Mouse (Mus musculus) heart, embryonic 10.5 days (tissue): ENCODE measurements at regions not wholly inside any gene's neighbourhood (a gene's known extent, or its start where the extent isn't known, plus 50 kb on each side); places are given as distances from the start of the nearest gene placed in this dataset.

ENCODE experiments used
- DNase-seq: peaks from one replicate; pipeline ENCODE4 v3.0.0-alpha.2; 2017; ENCODE audit warnings: low spot score
- H3K27ac ChIP-seq: fragments of 300-500 bp; sonication (generic); 2 replicates; pipeline ENCODE4 v1.5.1; 2016; ENCODE audit warnings: mild to moderate bottlenecking
- H3K27me3 ChIP-seq: fragments of 300-500 bp; sonication (generic); 2 replicates; pipeline ENCODE4 v1.6.1; 2016; ENCODE audit warnings: mild to moderate bottlenecking; ENCODE audit not compliant: poor library complexity, insufficient read depth, severe bottlenecking
- H3K36me3 ChIP-seq: fragments of 300-500 bp; sonication (generic); 2 replicates; pipeline ENCODE4 v1.6.1; 2016; ENCODE audit warnings: mild to moderate bottlenecking, moderate library complexity
- H3K4me1 ChIP-seq: fragments of 300-500 bp; sonication (generic); 2 replicates; pipeline ENCODE4 v1.6.1; 2016; ENCODE audit warnings: mild to moderate bottlenecking
- H3K4me3 ChIP-seq: fragments of 300-500 bp; sonication (generic); 2 replicates; pipeline ENCODE4 v1.5.1; 2016; ENCODE audit warnings: mild to moderate bottlenecking, moderate library complexity
- H3K9me3 ChIP-seq: fragments of 300-500 bp; sonication (generic); 2 replicates; pipeline ENCODE4 v1.6.1; 2016; ENCODE audit warnings: mild to moderate bottlenecking, moderate library complexity
- WGBS: fragments of 180-500 bp; shearing (Covaris S2); methylation state at CpG from one replicate; pipeline ENCODE4 v1.1.7; 2016; 5-methylcytosine and 5-hydroxymethylcytosine counted together

DNA sequence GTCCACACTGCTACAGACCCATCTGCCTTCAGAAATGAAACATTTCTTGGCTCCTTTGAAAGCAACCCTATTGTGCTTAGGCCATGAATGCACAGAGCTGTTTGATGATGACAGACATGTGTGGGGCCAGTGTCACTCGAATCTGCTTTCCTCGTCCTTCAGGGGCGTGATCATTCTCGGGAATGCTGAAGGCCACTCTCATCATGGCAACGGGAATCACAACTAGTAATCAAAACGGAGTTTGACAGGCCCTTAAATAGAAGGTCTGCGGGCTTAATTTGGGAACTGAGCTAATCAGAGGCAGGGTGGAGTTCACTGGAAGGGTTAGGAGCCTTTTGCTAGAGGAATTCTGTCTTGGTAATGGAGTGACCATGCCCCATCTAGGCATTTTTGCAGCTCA, 290.2 kb upstream of the Trib2 start:
- Histone ChIP-seq H3K27me3 (no peaks in the 10 kb centered on the region), H3K9me3 (no peaks in the 10 kb centered on the region), H3K27ac (no peak overlapping the region), H3K36me3 (no peaks in the 10 kb centered on the region), H3K4me1 (no peaks in the 10 kb centered on the region), H3K4me3 (no peak overlapping the region)
- WGBS: 43% methylated on average over 7 of the region's 7 CpGs
- no peak for DNase-seq

DNA sequence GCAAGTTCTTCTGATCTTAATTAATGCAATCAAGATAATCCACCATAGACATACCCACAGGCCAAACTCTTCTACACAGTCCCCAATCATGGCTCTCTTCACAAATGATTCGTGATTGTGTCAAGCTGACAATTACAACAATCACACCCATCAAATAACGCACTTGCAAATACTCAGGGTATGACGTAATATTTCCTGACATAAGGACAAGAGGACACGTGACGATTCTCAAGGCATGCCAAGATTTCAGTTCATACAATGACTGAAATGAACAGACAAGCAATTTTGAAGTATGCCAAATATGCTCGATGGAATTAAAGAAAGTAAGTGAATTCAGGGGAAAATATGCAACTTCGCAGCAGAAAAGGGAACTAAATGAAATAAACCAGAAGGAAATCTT, 282.1 kb upstream of the Trib2 start:
- WGBS: 85% methylated on average over 7 of the region's 7 CpGs
- Histone ChIP-seq H3K36me3 (no peaks in the 10 kb centered on the region), H3K9me3 (no peaks in the 10 kb centered on the region), H3K27ac (no peak overlapping the region), H3K4me3 (no peak overlapping the region), H3K4me1 (no peaks in the 10 kb centered on the region), H3K27me3 (no peaks in the 10 kb centered on the region)
- no peak for DNase-seq

DNA sequence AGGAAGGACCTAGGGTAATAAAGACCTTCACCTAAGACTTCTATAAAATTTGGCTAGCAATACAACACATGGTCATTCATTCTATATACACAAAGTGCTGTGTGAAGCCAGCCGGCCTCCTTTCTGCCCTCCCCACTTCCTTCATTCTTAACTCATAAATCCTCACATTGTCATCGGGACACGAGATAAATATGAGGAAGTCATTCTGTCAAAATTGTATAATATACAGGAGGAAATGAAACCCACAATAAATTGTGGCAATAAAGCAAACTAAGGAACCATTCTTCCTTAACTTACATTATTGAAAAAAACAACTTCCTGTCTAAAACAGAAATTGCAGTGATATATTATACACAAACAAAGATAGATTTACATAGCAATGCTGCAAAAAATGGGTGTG, 275.9 kb upstream of the Trib2 start:
- peaks cover 6% of the 10 kb centered on the region; the same call in 1 of the 2 replicates for H3K4me1 ChIP-seq
- H3K4me3 ChIP-seq: no peak overlapping the region
- no peak for DNase-seq
- WGBS: 86% methylated on average over 3 of the region's 3 CpGs
- no peaks in the 10 kb centered on the region for H3K36me3 ChIP-seq
- no peak overlapping the region for H3K27ac ChIP-seq
- H3K27me3 ChIP-seq: no peaks in the 10 kb centered on the region
- H3K9me3 ChIP-seq: no peaks in the 10 kb centered on the region

DNA sequence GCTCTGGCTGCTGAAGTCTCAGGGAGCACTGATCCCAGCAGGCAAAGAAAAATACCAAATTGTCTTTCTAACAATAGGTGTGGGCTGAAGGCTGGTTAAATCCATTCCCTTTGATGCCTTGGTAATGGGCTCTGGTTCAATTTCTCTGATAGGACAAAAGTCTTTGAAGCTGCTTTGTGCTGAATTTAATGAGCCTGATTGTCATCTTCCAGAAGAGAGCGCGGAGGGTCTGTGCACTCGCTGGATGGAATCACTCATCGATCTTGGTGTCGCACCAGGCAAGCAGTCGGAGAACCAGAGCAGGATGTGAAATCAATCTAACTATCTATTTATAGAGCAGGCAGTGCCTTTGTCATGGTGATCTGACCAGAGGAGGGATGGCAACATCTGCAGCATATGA, 274.6 kb upstream of the Trib2 start:
- H3K4me3 ChIP-seq: no peak overlapping the region
- no peaks in the 10 kb centered on the region for H3K27me3 ChIP-seq
- no peak for DNase-seq
- peaks cover 6% of the 10 kb centered on the region; the same call in 1 of the 2 replicates for H3K4me1 ChIP-seq
- WGBS: 29% methylated on average over 6 of the region's 6 CpGs
- no peak overlapping the region for H3K27ac ChIP-seq
- no peaks in the 10 kb centered on the region for H3K36me3 ChIP-seq
- H3K9me3 ChIP-seq: no peaks in the 10 kb centered on the region

DNA sequence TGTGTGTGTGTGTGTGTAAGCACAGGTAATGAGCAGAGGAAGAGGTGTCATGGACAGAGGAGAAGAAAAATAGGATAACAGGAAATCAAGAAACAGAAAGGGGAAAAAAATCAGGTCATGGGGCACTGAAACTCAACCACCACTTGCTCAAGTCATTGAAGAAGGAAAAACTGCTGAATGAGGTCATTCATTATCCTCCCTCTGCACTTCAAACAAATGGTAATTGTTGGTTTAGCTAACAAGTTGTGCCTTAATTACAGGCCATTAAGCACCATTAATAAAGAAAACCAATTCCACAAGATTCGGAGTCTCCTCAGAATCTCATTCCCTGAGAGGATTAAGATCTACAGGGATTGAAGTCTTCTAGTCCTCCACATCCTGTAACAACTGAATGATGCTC, 266.5 kb upstream of the Trib2 start:
- Histone ChIP-seq H3K36me3 (no peaks in the 10 kb centered on the region), H3K9me3 (no peaks in the 10 kb centered on the region), H3K4me1 (no peaks in the 10 kb centered on the region), H3K27me3 (no peaks in the 10 kb centered on the region), H3K4me3 (no peak overlapping the region), H3K27ac (no peak overlapping the region)
- WGBS: 64% methylated on average over 1 of the region's 1 CpGs
- no peak for DNase-seq

GRCm38 (mm10) chr12:16077215-16077614, 260.5 kb upstream of the Trib2 start:
- Histone ChIP-seq H3K27ac (no peak overlapping the region), H3K36me3 (no peaks in the 10 kb centered on the region), H3K4me1 (no peaks in the 10 kb centered on the region), H3K9me3 (no peaks in the 10 kb centered on the region), H3K4me3 (no peak overlapping the region), H3K27me3 (no peaks in the 10 kb centered on the region)
- WGBS: 93% methylated on average over 1 of the region's 1 CpGs
- no peak for DNase-seq

DNA sequence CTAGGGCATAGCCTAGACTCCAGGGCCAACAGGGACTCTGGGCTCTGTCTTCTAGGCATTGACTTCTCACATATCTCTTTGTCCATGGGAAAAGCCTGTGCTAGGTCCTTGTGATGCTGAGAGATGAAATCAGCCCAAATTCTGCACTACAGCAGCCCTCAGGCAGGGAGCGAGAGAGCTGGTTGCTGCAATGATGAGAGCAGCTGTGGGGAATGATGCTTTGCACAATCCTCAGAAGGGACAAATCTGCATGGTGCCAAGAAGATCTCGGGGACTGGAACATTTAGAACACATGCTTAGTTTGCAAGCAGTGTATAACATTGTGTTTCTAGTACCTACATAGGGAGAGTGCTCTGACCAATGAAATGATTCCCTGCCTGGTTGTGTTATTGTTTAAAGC, 259.2 kb upstream of the Trib2 start:
- Histone ChIP-seq H3K27ac (no peak overlapping the region), H3K9me3 (no peaks in the 10 kb centered on the region), H3K4me3 (no peak overlapping the region), H3K4me1 (no peaks in the 10 kb centered on the region), H3K36me3 (no peaks in the 10 kb centered on the region), H3K27me3 (no peaks in the 10 kb centered on the region)
- 70% methylated on average over 2 of the region's 2 CpGs for WGBS
- DNase-seq: no peak

DNA sequence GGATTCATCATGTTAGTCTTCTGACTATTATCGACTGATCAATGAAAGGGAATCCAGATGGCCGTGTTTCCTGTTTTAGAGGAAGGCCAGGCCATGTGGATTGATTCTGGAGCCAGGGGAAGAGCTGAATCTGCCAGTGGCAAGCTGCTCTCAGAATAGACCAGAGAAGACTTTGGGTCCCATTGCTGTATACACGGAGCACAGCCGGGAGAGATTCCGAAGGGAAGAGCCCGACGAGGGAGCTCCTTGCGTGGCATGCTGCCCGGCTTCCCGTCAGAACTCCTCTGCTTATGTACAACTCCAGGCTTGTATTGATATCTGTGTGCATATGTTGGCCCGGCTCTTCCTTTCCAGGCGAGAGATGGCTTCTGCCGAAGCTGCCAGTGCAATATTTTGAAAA, 252.2 kb upstream of the Trib2 start:
- Histone ChIP-seq H3K27ac (no peak overlapping the region), H3K9me3 (no peaks in the 10 kb centered on the region), H3K4me3 (no peak overlapping the region), H3K4me1 (0 out of 2 replicates have a peak, but pooled peaks cover 3% of the 10 kb centered on the region), H3K27me3 (no peaks in the 10 kb centered on the region), H3K36me3 (no peaks in the 10 kb centered on the region)
- WGBS: 80% methylated on average over 13 of the region's 13 CpGs
- no peak for DNase-seq

GRCm38 (mm10) chr12:16062689-16063088, 246.0 kb upstream of the Trib2 start:
- no peak overlapping the region for H3K4me3 ChIP-seq
- WGBS: 71% methylated on average over 7 of the region's 7 CpGs
- H3K4me1 ChIP-seq: 0 out of 2 replicates have a peak, but pooled peaks cover 3% of the 10 kb centered on the region
- H3K9me3 ChIP-seq: no peaks in the 10 kb centered on the region
- no peaks in the 10 kb centered on the region for H3K27me3 ChIP-seq
- H3K36me3 ChIP-seq: no peaks in the 10 kb centered on the region
- no peak for DNase-seq
- H3K27ac ChIP-seq: no peak overlapping the region

DNA sequence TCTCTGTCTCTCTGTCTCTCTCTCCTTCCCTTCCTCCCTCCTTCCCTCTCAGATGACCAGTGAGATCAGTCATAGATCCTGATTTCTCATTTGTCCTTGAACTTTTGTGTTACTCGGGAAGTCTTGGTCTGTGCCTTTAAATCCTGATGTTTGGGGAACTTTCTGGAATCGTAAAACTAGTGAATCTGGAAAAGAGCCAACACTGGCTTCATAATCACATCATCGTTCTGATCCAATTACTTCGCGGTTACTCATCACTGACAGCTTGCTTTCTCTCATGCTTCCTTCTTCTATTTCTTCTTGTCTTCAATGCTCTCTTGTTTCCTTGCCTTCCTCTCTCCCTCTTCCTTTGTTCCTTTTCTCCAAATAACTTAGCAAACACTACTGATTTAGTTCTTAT, 243.7 kb upstream of the Trib2 start:
- WGBS: 78% methylated on average over 5 of the region's 5 CpGs
- Histone ChIP-seq H3K4me1 (peaks cover 2% of the 10 kb centered on the region; the same call in 1 of the 2 replicates), H3K4me3 (no peak overlapping the region), H3K9me3 (no peaks in the 10 kb centered on the region), H3K27ac (no peak overlapping the region), H3K36me3 (no peaks in the 10 kb centered on the region), H3K27me3 (no peaks in the 10 kb centered on the region)
- no peak for DNase-seq

DNA sequence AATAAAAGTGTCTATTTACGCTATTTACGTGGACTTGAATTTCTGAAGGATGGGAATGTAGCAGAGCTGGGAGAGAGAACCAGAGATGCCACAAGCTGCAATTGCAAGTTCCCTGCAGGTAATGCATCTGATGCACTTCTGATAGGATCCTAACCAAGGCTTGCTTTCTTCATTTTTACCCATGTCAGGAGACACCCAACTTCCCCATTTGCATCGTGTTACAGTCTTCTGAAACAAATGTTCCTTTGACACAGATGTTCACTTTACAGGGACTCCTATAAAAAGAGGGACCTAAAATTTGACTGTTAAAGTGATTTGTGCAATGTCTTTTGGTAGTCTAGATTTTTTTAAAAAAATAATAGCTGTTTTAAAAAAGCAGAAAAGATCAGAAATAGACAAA, 241.5 kb upstream of the Trib2 start:
- Histone ChIP-seq H3K27ac (no peak overlapping the region), H3K36me3 (no peaks in the 10 kb centered on the region), H3K4me3 (no peak overlapping the region), H3K9me3 (no peaks in the 10 kb centered on the region), H3K27me3 (no peaks in the 10 kb centered on the region), H3K4me1 (peaks cover 6% of the 10 kb centered on the region; the same call in 1 of the 2 replicates)
- 85% methylated on average over 3 of the region's 3 CpGs for WGBS
- no peak for DNase-seq

DNA sequence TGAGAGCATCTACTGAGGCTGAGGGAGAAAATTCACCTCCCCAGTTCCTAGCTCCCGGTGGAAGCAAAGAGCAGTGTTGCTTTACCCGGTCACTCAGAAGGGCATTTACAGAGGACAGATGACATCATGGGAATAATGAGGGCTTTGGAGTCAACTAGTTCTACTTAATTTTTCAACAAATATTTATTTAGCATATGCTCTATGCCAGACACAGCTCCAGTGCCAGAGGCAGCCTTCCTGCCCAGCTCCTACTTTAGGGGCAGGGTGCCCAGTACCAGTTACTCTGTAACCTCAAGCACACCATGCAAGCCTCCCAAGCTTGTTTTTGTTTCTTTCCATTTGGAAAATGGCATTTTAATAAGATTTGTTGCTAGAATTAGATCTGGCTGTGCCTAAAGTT, 240.1 kb upstream of the Trib2 start:
- H3K9me3 ChIP-seq: no peaks in the 10 kb centered on the region
- H3K27ac ChIP-seq: no peak overlapping the region
- H3K27me3 ChIP-seq: no peaks in the 10 kb centered on the region
- 78% methylated on average over 2 of the region's 2 CpGs for whole genome bisulfite sequencing
- no peak for DNase-seq
- peaks cover 6% of the 10 kb centered on the region; the same call in 1 of the 2 replicates for H3K4me1 ChIP-seq
- no peak overlapping the region for H3K4me3 ChIP-seq
- H3K36me3 ChIP-seq: no peaks in the 10 kb centered on the region

DNA sequence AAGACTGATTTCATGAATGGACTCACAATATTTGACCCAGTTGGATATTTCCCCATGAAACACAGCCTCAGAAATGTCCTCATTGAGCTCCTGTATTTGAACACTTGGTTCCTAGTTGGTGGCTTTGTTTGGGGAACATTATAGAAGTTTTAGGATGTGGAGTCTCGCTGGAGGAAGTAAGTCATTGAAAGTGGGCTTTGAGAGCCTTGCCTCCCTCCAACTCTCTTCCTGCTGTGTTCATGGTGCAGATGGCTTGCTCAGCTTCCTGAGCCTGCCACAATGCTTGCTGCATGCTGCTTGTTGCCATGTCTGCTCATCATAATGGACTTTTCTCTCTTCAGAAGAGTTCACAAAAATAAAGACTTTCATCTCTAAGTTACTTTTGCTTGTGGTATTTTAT, 239.5 kb upstream of the Trib2 start:
- DNase-seq: no peak
- no peak overlapping the region for H3K27ac ChIP-seq
- 61% methylated on average over 1 of the region's 1 CpGs for WGBS

GRCm38 (mm10) chr12:16054591-16054990, 237.9 kb upstream of the Trib2 start:
- WGBS: 75% methylated on average over 2 of the region's 2 CpGs
- Histone ChIP-seq H3K27me3 (no peaks in the 10 kb centered on the region), H3K4me1 (peaks cover 6% of the 10 kb centered on the region; the same call in 1 of the 2 replicates)

More for the DNA sequence above, 239.5 kb upstream of the Trib2 start:
- Histone ChIP-seq H3K36me3 (no peaks in the 10 kb centered on the region), H3K9me3 (no peaks in the 10 kb centered on the region), H3K4me1 (peaks cover 6% of the 10 kb centered on the region; the same call in 1 of the 2 replicates), H3K27me3 (no peaks in the 10 kb centered on the region), H3K4me3 (no peak overlapping the region)

More at GRCm38 (mm10) chr12:16054591-16054990, 237.9 kb upstream of the Trib2 start:
- Histone ChIP-seq H3K27ac (no peak overlapping the region), H3K36me3 (no peaks in the 10 kb centered on the region), H3K9me3 (no peaks in the 10 kb centered on the region), H3K4me3 (no peak overlapping the region)
- no peak for DNase-seq
